Mouse (Mus musculus): ENCODE data around the gene Gpr15.

DNA sequence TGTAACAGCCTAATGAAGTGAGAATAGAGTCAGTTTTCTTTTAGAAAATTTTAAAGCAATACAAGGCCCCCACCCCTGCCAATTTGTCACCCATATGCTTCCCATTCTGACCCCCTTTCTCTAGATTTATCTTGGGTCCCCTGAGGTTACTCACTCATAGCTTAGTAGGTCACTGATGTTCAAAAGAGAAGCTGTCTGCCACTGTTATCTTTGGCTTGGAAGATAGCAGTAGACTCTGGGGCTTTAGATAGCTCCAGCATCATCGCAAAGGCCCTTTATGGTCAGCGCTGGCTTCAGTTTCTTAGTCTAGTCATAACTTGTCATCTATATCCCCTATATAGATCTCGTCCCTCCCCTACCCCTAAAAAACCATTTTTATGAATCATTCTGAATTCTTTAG, 42.2 kb downstream of the Gpr15 start:
- no peak for TF ChIP-seq CTCF (IDR thresholded peaks at IDR 0.05; ENCODE audit: control insufficient read depth, insufficient read depth, low read length)
- no peak for TF ChIP-seq POLR2A (IDR thresholded peaks at IDR 0.05; ENCODE audit: borderline replicate concordance, control insufficient read depth, low read depth, low read length)
